ENCODE assay signal across 9 mouse cellular contexts in the genomic region with DNA sequence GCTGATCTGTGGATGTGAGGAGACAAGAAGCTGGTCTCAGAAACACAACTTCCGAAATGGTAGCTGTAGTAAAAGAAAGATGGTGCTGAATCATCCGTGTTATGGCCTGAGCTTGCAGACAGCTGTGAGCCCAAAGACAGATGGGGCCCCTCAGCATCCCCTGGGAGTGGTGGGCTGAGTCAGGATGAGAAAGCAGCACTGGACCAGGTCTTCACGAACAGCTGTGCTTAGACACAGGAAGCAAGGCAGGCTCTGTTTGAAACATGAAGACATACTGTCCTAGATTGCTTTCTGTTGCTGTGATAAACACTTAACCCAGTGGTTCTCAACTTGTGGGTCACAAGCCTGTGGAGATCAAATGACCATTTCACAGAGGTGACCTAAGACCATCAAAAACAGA. TPM values are rescaled to one million over a fixed set of nuclear protein-coding genes. Genes with fewer than 3 reads are reported as not detected.
DNase-seq lines count a peak whose midpoint lies in the region; ATAC-seq and TF ChIP-seq lines count a peak whose summit lies in the region.
"Had no signal": no experiment of that assay in that cellular context is flagged by ENCODE, and none has a peak within 500 bp of the region (broad histone marks: within the 10 kb centered on the region; RNA-seq: fewer than 3 reads in every experiment).

No protein-coding gene starts in this region.

- no peak for TF ChIP-seq CTCF in CH12.LX (conservative IDR thresholded peaks at IDR 0.05 in 1 of 2, IDR thresholded peaks at IDR 0.05 in 1 of 2; ENCODE audit: low read depth in 2 of 2, low read length in 2 of 2)
- no peak for TF ChIP-seq CTCF in liver, postnatal 0 days (IDR thresholded peaks at IDR 0.05; ENCODE audit: low read depth)
- no peak for TF ChIP-seq CTCF in midbrain, postnatal 0 days (IDR thresholded peaks at IDR 0.05)

- no peak overlapping the region for H3K9ac ChIP-seq in intestine, embryonic 16.5 days (ENCODE audit: low read depth, low read length)
- no peak overlapping the region for H3K9ac ChIP-seq in intestine, embryonic 15.5 days
- H3K9ac ChIP-seq in CH12.LX (ENCODE audit: insufficient read depth, low read depth): peak overlapping the region; percentile 49
- H3K9ac ChIP-seq in liver, postnatal 0 days (replicated peaks): no peak overlapping the region
- H3K9ac ChIP-seq in midbrain, postnatal 0 days (replicated peaks; ENCODE audit: low read length, poor library complexity, severe bottlenecking): no peak overlapping the region
- H3K9ac ChIP-seq: lung, embryonic 14.5 days had no signal

- in situ Hi-C loops in CH12.LX (cut with MboI; ENCODE audit: low pct_ligation_motif_present, low pct_unique_long_range_greater_than_20kb, low sequenced_read_pairs): no loop called here

- no peak overlapping the region for H3K4me3 ChIP-seq in intestine, embryonic 16.5 days (ENCODE audit: low read length)
- H3K4me3 ChIP-seq in intestine, embryonic 15.5 days (replicated peaks): no peak overlapping the region
- no peak overlapping the region for H3K4me3 ChIP-seq in CH12.LX (replicated peaks in 1 of 3; ENCODE audit: low read depth in 2 of 3, low read length in 2 of 3, poor library complexity in 1 of 3)
- no peak overlapping the region for H3K4me3 ChIP-seq in liver, postnatal 0 days (ENCODE audit: low read depth, low read length)
- no peak overlapping the region for H3K4me3 ChIP-seq in midbrain, postnatal 0 days (ENCODE audit: low read depth, low read length)

- TF ChIP-seq POLR2A in CH12.LX (IDR thresholded peaks at IDR 0.05; ENCODE audit: low read depth, low read length): 0 out of 2 replicates have a peak, but pooled peaks have one; percentile 29

- dilution Hi-C loops in CH12.LX (cut with MboI; ENCODE audit: extremely low pct_ligation_motif_present, extremely low pct_unique_long_range_greater_than_20kb, low sequenced_read_pairs): no loop called here

- 58% methylated on average over 3 of the region's 3 CpGs for WGBS in intestine, embryonic 16.5 days
- WGBS in intestine, embryonic 15.5 days: 46% methylated on average over 3 of the region's 3 CpGs
- WGBS in liver, postnatal 0 days (ENCODE audit: insufficient replicate concordance): 50% methylated on average over 3 of the region's 3 CpGs
- 83% methylated on average over 3 of the region's 3 CpGs for WGBS in midbrain, postnatal 0 days

- no peak overlapping the region for H3K27ac ChIP-seq in intestine, embryonic 16.5 days (ENCODE audit: low read length)
- H3K27ac ChIP-seq in intestine, embryonic 15.5 days: no peak overlapping the region
- peak overlapping the region; percentile 82 for H3K27ac ChIP-seq in CH12.LX (ENCODE audit: insufficient read depth, low read depth)
- H3K27ac ChIP-seq in liver, postnatal 0 days (ENCODE audit: low read depth): no peak overlapping the region
- H3K27ac ChIP-seq in midbrain, postnatal 0 days (ENCODE audit: low read depth, low read length): no peak overlapping the region

- no peaks in the 10 kb centered on the region for H3K27me3 ChIP-seq in intestine, embryonic 16.5 days (replicated peaks; ENCODE audit: control insufficient read depth, insufficient read depth, low read length)
- H3K27me3 ChIP-seq in intestine, embryonic 15.5 days (replicated peaks): no peaks in the 10 kb centered on the region
- H3K27me3 ChIP-seq in CH12.LX (replicated peaks): no peaks in the 10 kb centered on the region
- no peaks in the 10 kb centered on the region for H3K27me3 ChIP-seq in liver, postnatal 0 days (ENCODE audit: insufficient read depth, low read length)
- no peaks in the 10 kb centered on the region for H3K27me3 ChIP-seq in midbrain, postnatal 0 days (ENCODE audit: insufficient read depth, low read length)

- peak; percentile 96 for DNase-seq in CH12.LX (ENCODE audit: extremely low read depth)
- peak; percentile 75 to 80 for DNase-seq in heart, adult 9 months (ENCODE audit: low spot score in 2 of 2)
- DNase-seq in liver, postnatal 0 days: peak; percentile 61
- DNase-seq in midbrain, postnatal 0 days (ENCODE audit: low spot score): no peak
- DNase-seq in left cerebral cortex, adult 9 months (ENCODE audit: low spot score in 2 of 2): no peak
- DNase-seq in left cerebral cortex, adult 8-10 months (ENCODE audit: low spot score in 2 of 2): no peak
- DNase-seq: lung, embryonic 14.5 days had no signal

- no peak overlapping the region for H3K4me2 ChIP-seq in intestine, embryonic 16.5 days (ENCODE audit: low read depth, low read length)
- no peak overlapping the region for H3K4me2 ChIP-seq in intestine, embryonic 15.5 days (replicated peaks)
- peak overlapping the region; percentile 53; the same call in 1 of the 2 replicates for H3K4me2 ChIP-seq in CH12.LX (ENCODE audit: insufficient read depth, low read depth, poor library complexity, severe bottlenecking)
- H3K4me2 ChIP-seq in liver, postnatal 0 days (ENCODE audit: low read depth, low read length): no peak overlapping the region
- H3K4me2 ChIP-seq in midbrain, postnatal 0 days (ENCODE audit: low read depth, low read length, poor library complexity, severe bottlenecking): no peak overlapping the region
- H3K4me2 ChIP-seq: lung, embryonic 14.5 days had no signal

- no peaks in the 10 kb centered on the region for H3K9me3 ChIP-seq in intestine, embryonic 16.5 days (ENCODE audit: control insufficient read depth, low read length)
- no peaks in the 10 kb centered on the region for H3K9me3 ChIP-seq in intestine, embryonic 15.5 days
- no peaks in the 10 kb centered on the region for H3K9me3 ChIP-seq in CH12.LX (replicated peaks; ENCODE audit: low read length)
- no peaks in the 10 kb centered on the region for H3K9me3 ChIP-seq in liver, postnatal 0 days (ENCODE audit: low read length)
- no peaks in the 10 kb centered on the region for H3K9me3 ChIP-seq in midbrain, postnatal 0 days (ENCODE audit: low read length)

- 0 out of 2 replicates have a peak, but pooled peaks have one; percentile 34 for ATAC-seq in intestine, embryonic 16.5 days
- ATAC-seq in intestine, embryonic 15.5 days: no peak
- ATAC-seq in liver, postnatal 0 days: peak; percentile 87
- no peak for ATAC-seq in midbrain, postnatal 0 days (ENCODE audit: low FRiP score)

- no peaks in the 10 kb centered on the region for H3K79me2 ChIP-seq in CH12.LX (replicated peaks; ENCODE audit: control insufficient read depth, extremely low read depth, insufficient read depth, poor library complexity, severe bottlenecking)

- H3K36me3 ChIP-seq in intestine, embryonic 16.5 days (ENCODE audit: control insufficient read depth, insufficient read depth, low read length): no peaks in the 10 kb centered on the region
- no peaks in the 10 kb centered on the region for H3K36me3 ChIP-seq in intestine, embryonic 15.5 days
- H3K36me3 ChIP-seq in CH12.LX (replicated peaks in 1 of 2; ENCODE audit: control insufficient read depth in 1 of 2, insufficient read depth in 1 of 2, low read length in 1 of 2): no peaks in the 10 kb centered on the region
- no peaks in the 10 kb centered on the region for H3K36me3 ChIP-seq in liver, postnatal 0 days (replicated peaks; ENCODE audit: insufficient read depth, low read length)
- no peaks in the 10 kb centered on the region for H3K36me3 ChIP-seq in midbrain, postnatal 0 days (ENCODE audit: insufficient read depth, low read length)

- peak; percentile 98 for TF ChIP-seq EP300 in CH12.LX (IDR thresholded peaks at IDR 0.05; ENCODE audit: low read length)
- TF ChIP-seq EP300 in liver, postnatal 0 days (IDR thresholded peaks at IDR 0.05; ENCODE audit: low read depth): no peak

- TF ChIP-seq RAD21 in CH12.LX (IDR thresholded peaks at IDR 0.05; ENCODE audit: low read depth, low read length): peak; percentile 4

- peaks cover 12% of the 10 kb centered on the region; the same call in 1 of the 2 replicates for H3K4me1 ChIP-seq in intestine, embryonic 16.5 days (ENCODE audit: control insufficient read depth, insufficient read depth, low read length)
- peaks cover 5% of the 10 kb centered on the region; the same call in 1 of the 2 replicates for H3K4me1 ChIP-seq in intestine, embryonic 15.5 days (replicated peaks)
- peaks cover 38 to 62% of the 10 kb centered on the region in 2 experiments for H3K4me1 ChIP-seq in CH12.LX (ENCODE audit: control insufficient read depth in 1 of 2, insufficient read depth in 2 of 2)
- peaks cover 11% of the 10 kb centered on the region for H3K4me1 ChIP-seq in liver, postnatal 0 days (ENCODE audit: insufficient read depth)
- H3K4me1 ChIP-seq in midbrain, postnatal 0 days (ENCODE audit: insufficient read depth, low read length): no peaks in the 10 kb centered on the region

TF ChIP-seq in CH12.LX, 34 proteins besides CTCF, POLR2A, EP300 and RAD21 (continues in another document):
- TF ChIP-seq USF1 (IDR thresholded peaks at IDR 0.05; ENCODE audit: low read depth, low read length) (no peak), HCFC1 (IDR thresholded peaks at IDR 0.05; ENCODE audit: low read depth, low read length) (peak; percentile 46; the same call in 1 of the 2 replicates), ETS1 (conservative IDR thresholded peaks at IDR 0.05; ENCODE audit: low read depth, low read length) (peak; percentile 100), NELFE (IDR thresholded peaks at IDR 0.05; ENCODE audit: low read depth, low read length) (peak; percentile 49), KAT2A (IDR thresholded peaks at IDR 0.05; ENCODE audit: insufficient replicate concordance, low read length) (peak; percentile 78; the same call in 1 of the 2 replicates), E2F4 (IDR thresholded peaks at IDR 0.05; ENCODE audit: insufficient replicate concordance, low read depth, low read length) (0 out of 2 replicates have a peak, but pooled peaks have one; percentile 60), CHD2 (IDR thresholded peaks at IDR 0.05; ENCODE audit: low read length) (peak; percentile 84), BHLHE40 (IDR thresholded peaks at IDR 0.05; ENCODE audit: low read depth, low read length) (peak; percentile 87), SMC3 (IDR thresholded peaks at IDR 0.05; ENCODE audit: low read depth, low read length) (peak; percentile 37; the same call in 1 of the 2 replicates), MYC (IDR thresholded peaks at IDR 0.05; ENCODE audit: low read depth, low read length) (peak; percentile 74), MEF2A (IDR thresholded peaks at IDR 0.05; ENCODE audit: borderline replicate concordance, low read depth, low read length) (peak; percentile 89), ZMIZ1 (IDR thresholded peaks at IDR 0.05; ENCODE audit: low read depth, low read length) (peak; percentile 70; the same call in 1 of the 2 replicates)

RNA-seq across cellular contexts. Expression of gene Gadd45a, which starts 49.6 kb away (rescaled TPM):
- polyA plus RNA-seq in intestine, embryonic 16.5 days (2015; fragmentation: Nextera tagmentation; extraction: Ambion mirVana): 27.4 and 30.2 TPM in 2 replicates
- 29.6 and 37.5 TPM in 2 replicates for polyA plus RNA-seq in intestine, embryonic 15.5 days (2015; fragmentation: Nextera tagmentation; extraction: Ambion mirVana)
- total RNA-seq in CH12.LX (2012; rRNA removed): 6.0 and 12.5 TPM in 2 replicates
- total RNA-seq in CH12.LX (2014; rRNA removed): 19.5 and 22.4 TPM in 2 replicates
- polyA plus RNA-seq in CH12.LX (2012; ENCODE audit: insufficient read length, low read depth): 26.2 and 30.5 TPM in 2 replicates
- 49.5 and 65.0 TPM in 2 replicates for polyA plus RNA-seq in liver, postnatal 0 days (2015; fragmentation: Nextera tagmentation; extraction: Ambion mirVana)
- 8.6 and 10.2 TPM in 2 replicates for total RNA-seq in midbrain, postnatal 0 days (2014; rRNA removed)
- 9.6 and 11.2 TPM in 2 replicates for polyA plus RNA-seq in midbrain, postnatal 0 days (2015; fragmentation: Nextera tagmentation; extraction: Ambion mirVana)
- total RNA-seq in left cerebral cortex, adult 8-10 months (2022): 10 to 100 TPM in 1 of 4 experiments, 1 to 10 TPM in 3; 6.9 to 10.0 (median 8.6) TPM

Comparison
In these comparisons a context has a peak if more than half of its experiments do, and no peak if none do; other contexts are left out.
1. ATAC-seq: peak in intestine, embryonic 16.5 days (single experiment) and liver, postnatal 0 days (single experiment); none in intestine, embryonic 15.5 days (single experiment) and midbrain, postnatal 0 days (single experiment).
2. DNase-seq: peak in CH12.LX (single experiment), heart, adult 9 months (2 of 2) and liver, postnatal 0 days (single experiment); none in midbrain, postnatal 0 days (single experiment), left cerebral cortex, adult 9 months (0 of 2) and left cerebral cortex, adult 8-10 months (0 of 2).